Mouse (Mus musculus): ENCODE measurements around the gene Mrps21.
A peak's percentile ranks its signal among the peaks of the same experiment; 100 is the strongest.

Mrps21 gene

DNA sequence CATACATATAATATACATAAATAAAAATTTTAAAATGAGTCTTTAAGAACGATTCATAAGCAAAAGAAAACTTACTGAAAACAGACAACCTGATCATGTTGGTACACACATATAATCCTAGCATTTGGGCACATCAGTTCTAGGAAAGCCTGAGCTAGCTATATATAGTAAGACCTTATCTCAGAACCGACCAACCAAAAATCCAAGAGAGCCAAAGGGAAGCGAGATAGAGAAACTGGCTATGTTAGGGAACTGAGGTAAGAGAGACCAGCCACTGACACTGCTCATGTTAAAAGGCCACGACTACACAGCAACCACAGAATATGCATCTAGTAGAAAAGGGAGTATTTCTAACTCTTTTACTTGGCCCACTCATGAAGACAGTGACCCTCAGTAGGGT, 20.7 kb downstream of the Mrps21 start:
- no peak for DNase-seq (ENCODE audit: low read depth)

- DNase-seq (ENCODE audit: low read depth), result peak; percentile 32
Measured at GRCm38 (mm10) chr3:95842503-95843214, 28.7 kb downstream of the Mrps21 start.

DNA sequence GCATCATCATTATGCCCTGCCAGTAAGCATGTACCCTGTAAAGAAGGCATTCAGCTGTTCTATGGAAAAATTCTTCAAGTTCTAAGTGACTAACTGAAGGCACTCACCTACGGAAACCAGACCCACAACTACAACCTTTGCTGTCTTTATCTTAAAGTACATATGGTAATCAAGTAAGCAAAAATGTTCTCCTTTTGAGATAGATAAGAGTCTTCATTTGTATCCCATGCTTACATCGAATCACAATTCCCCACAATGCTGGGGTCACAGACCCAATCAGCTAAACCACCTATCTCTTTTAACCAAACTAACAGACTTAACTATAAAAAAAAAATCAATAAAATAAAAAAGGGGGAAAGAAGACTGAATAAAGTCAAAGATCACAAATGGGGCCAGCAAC, 32.1 kb downstream of the Mrps21 start:
- no peak for DNase-seq (ENCODE audit: low read depth)

- DNase-seq (ENCODE audit: low read depth), result no peak
Measured at GRCm38 (mm10) chr3:95829053-95829452, 42.3 kb downstream of the Mrps21 start.

GRCm38 (mm10) chr3:95826275-95826674, 45.0 kb downstream of the Mrps21 start:
- DNase-seq (ENCODE audit: low read depth), result no peak

- peak; percentile 51 for DNase-seq (ENCODE audit: low read depth)
Measured at GRCm38 (mm10) chr3:95820046-95821010, 51.0 kb downstream of the Mrps21 start.

- DNase-seq (ENCODE audit: low read depth), result peak; percentile 100
Measured at GRCm38 (mm10) chr3:95819351-95819985, 51.9 kb downstream of the Mrps21 start.

GRCm38 (mm10) chr3:95818571-95819288, 52.6 kb downstream of the Mrps21 start, which contains the start of gene Rprd2:
Gene Rprd2 (minus strand): TSS chr3:95818863.
- DNase-seq (ENCODE audit: low read depth), result peak; percentile 89

DNA sequence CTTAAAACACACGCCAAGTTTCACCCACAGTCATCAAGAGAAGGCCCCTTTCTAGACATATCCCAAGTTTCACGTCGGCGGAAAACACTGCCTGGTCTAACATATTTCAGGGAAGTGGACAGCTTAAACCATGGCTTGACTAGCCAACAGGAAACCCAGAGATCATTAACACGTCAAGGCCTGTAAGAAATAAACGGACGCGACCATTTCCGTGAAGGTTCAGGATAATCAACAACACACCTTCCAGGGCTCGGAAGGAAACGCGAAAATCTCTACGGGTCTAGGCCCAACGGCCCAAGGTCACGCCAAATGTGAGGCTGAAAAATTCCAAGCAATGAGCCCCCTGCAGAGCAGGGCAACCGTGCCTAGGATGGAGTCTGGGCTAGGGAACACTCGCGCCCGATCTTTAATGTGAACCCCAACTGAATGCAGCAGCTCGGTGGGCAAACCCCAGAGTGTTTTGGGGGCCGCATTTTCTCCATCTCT, 53.2 kb downstream of the Mrps21 start:
- DNase-seq (ENCODE audit: low read depth), result peak; percentile 76

GRCm38 (mm10) chr3:95816681-95817080, 54.6 kb downstream of the Mrps21 start:
- DNase-seq (ENCODE audit: low read depth), result no peak
